Mouse (Mus musculus) granulocyte monocyte progenitor cell, adult 5-6 weeks (primary cell): ENCODE results near the gene Josd1. TPM values are rescaled to one million over a fixed set of nuclear protein-coding genes. Genes with fewer than 3 reads are reported as not detected.
"Not testable (repeated sequence)": the region's sequence is repeated elsewhere in the genome, so short reads cannot be mapped to it uniquely, and the experiment has no call there.

Experiments used
- ATAC-seq: replicated peaks from 2 replicates; pipeline ENCODE4 v1.8.0; 2016; ENCODE audit warnings: mild to moderate bottlenecking, moderate TSS enrichment, inconsistent platforms; ENCODE audit not compliant: poor library complexity, severe bottlenecking
- total RNA-seq, 2 experiments: library from RNA; stranded (forward) in 1 of 2; stranded (reverse) in 1 of 2; fragments of 200-712, 200-1000 nt in 1 of 2; fragments of >200 nt in 1 of 2; fragmentation: Nextera tagmentation in 1 of 2; gene quantifications; 2 replicates each; pipeline ENCODE4 v1.2.3; 2014 to 2017

The Josd1 gene
- total RNA-seq, 2 experiments from 2014 or later, result 22.7 to 23.6 TPM

GRCm38 (mm10) chr15:79693740-79694139, 6.0 kb upstream of the Josd1 start:
- ATAC-seq, result peak; percentile 26

GRCm38 (mm10) chr15:79692334-79692733, 4.6 kb upstream of the Josd1 start:
- ATAC-seq, result no peak

- ATAC-seq, result no peak
These were observed 3.3 kb upstream of the Josd1 start for GRCm38 (mm10) chr15:79691023-79691508.

GRCm38 (mm10) chr15:79690426-79691022, 2.8 kb upstream of the Josd1 start, which contains the start of gene Gtpbp1:
Gtpbp1 (plus strand) TSS chr15:79690845.
- ATAC-seq, result peak; percentile 60

- ATAC-seq, result no peak
These were observed 2.1 kb upstream of the Josd1 start for GRCm38 (mm10) chr15:79689662-79690425.

GRCm38 (mm10) chr15:79688268-79688956, 693 bp upstream of the Josd1 start:
- ATAC-seq, result no peak

GRCm38 (mm10) chr15:79687175-79687574, 544 bp downstream of the Josd1 start:
- ATAC-seq, result no peak

GRCm38 (mm10) chr15:79686046-79686869, 1.5 kb downstream of the Josd1 start:
- no peak for ATAC-seq

- ATAC-seq, result no peak
These were observed 2.5 kb downstream of the Josd1 start for GRCm38 (mm10) chr15:79685141-79685641.

- no peak for ATAC-seq
These were observed 3.1 kb downstream of the Josd1 start for GRCm38 (mm10) chr15:79684616-79685015.

- no peak for ATAC-seq
These were observed 3.8 kb downstream of the Josd1 start for GRCm38 (mm10) chr15:79683707-79684465.

- peak; percentile 40 for ATAC-seq
These were observed 4.6 kb downstream of the Josd1 start for GRCm38 (mm10) chr15:79683146-79683545.

GRCm38 (mm10) chr15:79681973-79682372, 5.7 kb downstream of the Josd1 start:
- no peak for ATAC-seq

GRCm38 (mm10) chr15:79677936-79678335, 9.8 kb downstream of the Josd1 start:
- no peak for ATAC-seq

GRCm38 (mm10) chr15:79671828-79672348, 15.8 kb downstream of the Josd1 start:
- not testable (repeated sequence) for ATAC-seq

- ATAC-seq, result peak; percentile 14; the same call in 1 of the 2 replicates
These were observed 16.8 kb downstream of the Josd1 start for GRCm38 (mm10) chr15:79670972-79671299.

- ATAC-seq, result peak; percentile 92
These were observed 17.3 kb downstream of the Josd1 start, which contains the start of gene Tomm22 for GRCm38 (mm10) chr15:79670249-79670971. Tomm22 (plus strand) TSS chr15:79670861.

- 0 out of 2 replicates have a peak, but pooled peaks have one; percentile 15 for ATAC-seq
These were observed 18.5 kb downstream of the Josd1 start for GRCm38 (mm10) chr15:79669195-79669594.
